Mouse (Mus musculus): Measurements from ENCODE around the gene Ifi27.

- TF ChIP-seq GABPA (IDR thresholded peaks at IDR 0.05; ENCODE audit: low read depth, low read length) (no peak), POLR2A (IDR thresholded peaks at IDR 0.05; ENCODE audit: control insufficient read depth in 1 of 2, insufficient read depth in 1 of 2, low read depth in 1 of 2, low read length in 2 of 2, poor library complexity in 1 of 2) (peak in 1 of 2 experiments; percentile 57; a peak in 1 of 4 replicates), NRF1 (IDR thresholded peaks at IDR 0.05; ENCODE audit: insufficient read depth, low read depth, low read length, poor library complexity, severe bottlenecking) (0 out of 2 replicates have a peak, but pooled peaks have one; percentile 14), ZKSCAN1 (IDR thresholded peaks at IDR 0.05; ENCODE audit: low read depth, low read length) (no peak), CTCF (IDR thresholded peaks at IDR 0.05 in 2 of 3, conservative IDR thresholded peaks at IDR 0.05 in 1 of 3; ENCODE audit: control insufficient read depth in 1 of 3, insufficient read depth in 1 of 3, low read depth in 2 of 3, low read length in 3 of 3, poor library complexity in 1 of 3, severe bottlenecking in 1 of 3) (no peak), MEF2A (IDR thresholded peaks at IDR 0.05; ENCODE audit: extremely low read depth, insufficient replicate concordance, low read depth, low read length, poor library complexity, severe bottlenecking) (no peak), TCF12 (IDR thresholded peaks at IDR 0.05; ENCODE audit: low read depth, low read length) (peak; percentile 31; the same call in 1 of the 2 replicates), CHD2 (IDR thresholded peaks at IDR 0.05; ENCODE audit: low read length) (peak; percentile 69), USF2 (IDR thresholded peaks at IDR 0.05; ENCODE audit: borderline replicate concordance in 1 of 2, insufficient read depth in 1 of 2, low read depth in 1 of 2, low read length in 2 of 2) (no peak), GATA1 (IDR thresholded peaks at IDR 0.05; ENCODE audit: low read depth, low read length) (no peak)
Measured at GRCm38 (mm10) chr12:103388505-103389347, 45.3 kb upstream of the Ifi27 start, which contains the start of gene Otub2.

Measured in MEL (cell line).